In the genomic region with DNA sequence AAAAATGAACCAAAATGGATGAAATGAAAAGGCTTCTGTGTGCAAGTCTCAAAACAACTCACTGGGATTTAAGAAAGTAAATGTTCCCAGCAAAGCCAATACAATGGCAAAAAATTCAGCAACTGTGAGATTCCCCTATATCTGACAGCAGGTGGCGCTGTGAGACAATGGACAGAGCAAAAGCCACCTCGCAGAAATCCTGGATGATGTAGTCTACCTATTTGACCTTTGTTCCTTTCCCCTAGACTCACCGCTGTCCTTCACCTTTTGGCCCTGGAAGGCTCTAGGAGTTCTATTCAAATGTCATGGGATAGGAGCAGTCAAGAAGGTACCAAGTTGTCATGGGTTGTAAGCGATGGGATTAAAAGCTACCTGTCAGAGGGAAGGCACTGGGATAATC, we compare ENCODE assay signal across 8 mouse cellular contexts.
DNase-seq lines count a peak whose midpoint lies in the region; TF ChIP-seq lines count a peak whose summit lies in the region.
"Had no signal": no experiment of that assay in that cellular context is flagged by ENCODE, and none has a peak within 500 bp of the region (broad histone marks: within the 10 kb centered on the region; RNA-seq: fewer than 3 reads in every experiment).

No protein-coding gene starts in this region.

- TF ChIP-seq POLR2A in bone marrow macrophage, adult 2 months (IDR thresholded peaks at IDR 0.05; ENCODE audit: borderline replicate concordance, low read depth, low read length), result no peak

- 20% methylated on average over 4 of the region's 4 CpGs for WGBS in embryonic facial prominence, embryonic 10.5 days

- H3K27ac ChIP-seq in bone marrow macrophage, adult 2 months (ENCODE audit: insufficient read depth, low read depth, low read length), result no peak overlapping the region
- no peak overlapping the region for H3K27ac ChIP-seq in embryonic facial prominence, embryonic 10.5 days (replicated peaks)
- H3K27ac ChIP-seq: lung, embryonic 15.5 days had no signal

- H3K9me3 ChIP-seq in embryonic facial prominence, embryonic 10.5 days, result no peaks in the 10 kb centered on the region
- H3K9me3 ChIP-seq: lung, embryonic 15.5 days had no signal

- DNase-seq in testis, postnatal 10 days (ENCODE audit: low spot score), result peak; percentile 78
- DNase-seq in testis, postnatal 14 days (ENCODE audit: low spot score), result no peak
- DNase-seq in embryonic facial prominence, embryonic 10.5 days (ENCODE audit: low spot score), result peak; percentile 66
- peak; percentile 18 to 48 for DNase-seq in kidney, adult 8-10 months
- DNase-seq in lung, postnatal 36 days, result peak; percentile 74
- DNase-seq in telencephalon, adult 2 months (ENCODE audit: low read depth, low spot score), result peak; percentile 26

- no peaks in the 10 kb centered on the region for H3K36me3 ChIP-seq in embryonic facial prominence, embryonic 10.5 days (replicated peaks)
- H3K36me3 ChIP-seq: lung, embryonic 15.5 days had no signal

- H3K27me3 ChIP-seq in embryonic facial prominence, embryonic 10.5 days (replicated peaks; ENCODE audit: low read depth, poor library complexity, severe bottlenecking), result no peaks in the 10 kb centered on the region; the same call in 1 of the 2 replicates
- H3K27me3 ChIP-seq: lung, embryonic 15.5 days had no signal

- no peaks in the 10 kb centered on the region for H3K4me1 ChIP-seq in bone marrow macrophage, adult 2 months (ENCODE audit: control insufficient read depth, insufficient read depth, low read length)
- H3K4me1 ChIP-seq in embryonic facial prominence, embryonic 10.5 days, result no peaks in the 10 kb centered on the region
- H3K4me1 ChIP-seq: lung, embryonic 15.5 days had no signal

- TF ChIP-seq CTCF in bone marrow macrophage, adult 2 months (IDR thresholded peaks at IDR 0.05; ENCODE audit: low read depth, low read length), result peak; percentile 12; the same call in 1 of the 2 replicates

- H3K4me3 ChIP-seq in bone marrow macrophage, adult 2 months (ENCODE audit: insufficient read depth, low read length), result no peak overlapping the region
- no peak overlapping the region for H3K4me3 ChIP-seq in embryonic facial prominence, embryonic 10.5 days
- H3K4me3 ChIP-seq: lung, embryonic 15.5 days had no signal
